ENCODE assay signal across 8 mouse cellular contexts in genomic region chr9:24780929-24781441, GRCm38 (mm10). TPM values are rescaled to one million over a fixed set of nuclear protein-coding genes. Genes with fewer than 3 reads are reported as not detected.
DNase-seq lines count a peak whose midpoint lies in the region; ATAC-seq and TF ChIP-seq lines count a peak whose summit lies in the region.

No protein-coding gene starts in this region.

- H3K4me3 ChIP-seq in testis, adult 2 months (ENCODE audit: control insufficient read depth, low read depth, low read length), result peak overlapping the region; percentile 49
- peak overlapping the region; percentile 61 for H3K4me3 ChIP-seq in heart, embryonic 13.5 days
- H3K4me3 ChIP-seq in liver, embryonic 13.5 days (replicated peaks), result peak overlapping the region; percentile 33

- H3K36me3 ChIP-seq in testis, adult 2 months (ENCODE audit: control insufficient read depth, insufficient read depth, low read length), result no peaks in the 10 kb centered on the region
- H3K36me3 ChIP-seq in heart, embryonic 13.5 days, result no peaks in the 10 kb centered on the region
- no peaks in the 10 kb centered on the region for H3K36me3 ChIP-seq in liver, embryonic 13.5 days

- no peak for TF ChIP-seq CTCF in testis, adult 2 months (IDR thresholded peaks at IDR 0.05; ENCODE audit: control insufficient read depth, insufficient read depth, insufficient replicate concordance, low read depth, low read length)

- H3K27ac ChIP-seq in testis, adult 2 months (ENCODE audit: control insufficient read depth, insufficient read depth, low read depth, low read length), result no peak overlapping the region
- peak overlapping the region; percentile 87 for H3K27ac ChIP-seq in heart, embryonic 13.5 days (replicated peaks)
- no peak overlapping the region for H3K27ac ChIP-seq in liver, embryonic 13.5 days

- H3K4me2 ChIP-seq in heart, embryonic 13.5 days, result peak overlapping the region; percentile 84
- H3K4me2 ChIP-seq in liver, embryonic 13.5 days, result peak overlapping the region; percentile 55

- WGBS in heart, embryonic 13.5 days, result under 1% methylated on average over 32 of the region's 32 CpGs
- under 1% methylated on average over 32 of the region's 32 CpGs for WGBS in liver, embryonic 13.5 days (ENCODE audit: insufficient replicate concordance)

- no peak for DNase-seq in testis, postnatal 14 days (ENCODE audit: low spot score)
- DNase-seq in liver, embryonic 13.5 days, result no peak
- no peak for DNase-seq in spleen, adult 12 weeks (ENCODE audit: low spot score)
- DNase-seq in frontal cortex, postnatal 10 days (ENCODE audit: low spot score in 2 of 2), result no peak
- DNase-seq in right cerebral cortex, adult 2 months (ENCODE audit: low spot score in 2 of 2), result no peak

- peak overlapping the region; percentile 84 for H3K9ac ChIP-seq in heart, embryonic 13.5 days
- H3K9ac ChIP-seq in liver, embryonic 13.5 days, result no peak overlapping the region

- H3K9me3 ChIP-seq in heart, embryonic 13.5 days, result no peaks in the 10 kb centered on the region
- no peaks in the 10 kb centered on the region for H3K9me3 ChIP-seq in liver, embryonic 13.5 days (replicated peaks)

- no peaks in the 10 kb centered on the region for H3K27me3 ChIP-seq in testis, adult 2 months (ENCODE audit: control insufficient read depth, insufficient read depth, low read length)
- H3K27me3 ChIP-seq in heart, embryonic 13.5 days (replicated peaks), result peaks cover 6% of the 10 kb centered on the region; the same call in 1 of the 2 replicates
- peaks cover 69% of the 10 kb centered on the region for H3K27me3 ChIP-seq in liver, embryonic 13.5 days

- no peak; the same call in 1 of the 2 replicates for ATAC-seq in heart, embryonic 13.5 days (ENCODE audit: extremely low read depth, insufficient number of reproducible peaks, low FRiP score, low TSS enrichment)
- peak; percentile 29; the same call in 1 of the 2 replicates for ATAC-seq in liver, embryonic 13.5 days (ENCODE audit: low read depth)
- ATAC-seq in cerebellum, adult (ENCODE audit: insufficient number of reproducible peaks, low FRiP score, low TSS enrichment), result no peak

- no peak for TF ChIP-seq POLR2A in testis, adult 2 months (IDR thresholded peaks at IDR 0.05; ENCODE audit: control insufficient read depth, low read depth, low read length)

- H3K4me1 ChIP-seq in testis, adult 2 months (ENCODE audit: control insufficient read depth, insufficient read depth, low read length), result peaks cover 13% of the 10 kb centered on the region
- peaks cover 65% of the 10 kb centered on the region for H3K4me1 ChIP-seq in heart, embryonic 13.5 days
- H3K4me1 ChIP-seq in liver, embryonic 13.5 days (replicated peaks), result no peaks in the 10 kb centered on the region

RNA-seq across cellular contexts. Expression of gene Tbx20, which starts 6.9 kb away (rescaled TPM):
- 0.01 TPM in 2 replicates for polyA plus RNA-seq in testis, adult 2 months (2012; rRNA removed)
- polyA plus RNA-seq in heart, embryonic 13.5 days (2015; fragmentation: Nextera tagmentation; extraction: Ambion mirVana), result 68.8 and 69.5 TPM in 2 replicates
- polyA plus RNA-seq in liver, embryonic 13.5 days (2015; fragmentation: Nextera tagmentation; extraction: Ambion mirVana), result 0.69 and 0.96 TPM in 2 replicates

Comparison
In these comparisons a context has a peak if more than half of its experiments do, and no peak if none do; other contexts are left out.
1. RNA of gene Tbx20, which starts 6.9 kb away (polyA plus RNA-seq): 68.8 to 69.5 TPM in heart, embryonic 13.5 days; 0.69 to 0.96 TPM in liver, embryonic 13.5 days and 0.01 TPM in testis, adult 2 months; every median in the first group is over 10 times any median in the second.
2. Peak in every context shown above with its lines, with median percentiles within 50 percentile points of each other: H3K4me3 ChIP-seq.